Mouse (Mus musculus) cerebellum, adult 2 months (tissue): ENCODE data around the gene Zscan26.

Experiments used
- CTCF ChIP-seq: fragments of 200-500 bp; IDR thresholded peaks from 2 replicates; pipeline ENCODE4 v1.5.1; 2011; ENCODE audit warnings: low read depth, mild to moderate bottlenecking, control low read depth, low read length, moderate library complexity, borderline replicate concordance; ENCODE audit not compliant: insufficient read depth
- POLR2A ChIP-seq: fragments of 200-500 bp; IDR thresholded peaks from 2 replicates; pipeline ENCODE4 v1.6.1; 2011; ENCODE audit warnings: low read length, control low read depth, borderline replicate concordance; ENCODE audit not compliant: insufficient read depth

GRCm38 (mm10) chr13:21486881-21487280, 33.4 kb upstream of the Zscan26 start:
- TF ChIP-seq POLR2A (no peak), CTCF (no peak)
